Mouse (Mus musculus) neural tube, embryonic 11.5 days (tissue): ENCODE results near the gene Kxd1. TPM values are rescaled to one million over a fixed set of nuclear protein-coding genes. Genes with fewer than 3 reads are reported as not detected.
A peak's percentile ranks its signal among the peaks of the same experiment; 100 is the strongest.

ENCODE experiments used
- ATAC-seq: fragments of 200-750 bp; cut with Nextera tagmentation; 2 replicates; pipeline ENCODE4 v1.8.0; 2017; ENCODE audit warnings: moderate number of reproducible peaks, mild to moderate bottlenecking, moderate TSS enrichment, moderate library complexity; ENCODE audit not compliant: insufficient read depth, low FRiP score, low TSS enrichment
- DNase-seq: peaks from one replicate; pipeline ENCODE4 v3.0.0-alpha.2; 2015; ENCODE audit warnings: low spot score
- H3K27ac ChIP-seq: fragments of 300-500 bp; sonication (generic); 2 replicates; pipeline ENCODE4 v1.5.1; 2014; ENCODE audit warnings: low read depth, mild to moderate bottlenecking, low read length
- H3K27me3 ChIP-seq: fragments of 300-500 bp; sonication (generic); 2 replicates; pipeline ENCODE4 v1.6.1; 2014; ENCODE audit warnings: mild to moderate bottlenecking, low read length, mixed read lengths; ENCODE audit not compliant: control insufficient read depth, insufficient read depth
- H3K36me3 ChIP-seq: fragments of 300-500 bp; sonication (generic); 2 replicates; pipeline ENCODE4 v1.6.1; 2014; ENCODE audit warnings: mild to moderate bottlenecking, low read length, moderate library complexity, mixed read lengths; ENCODE audit not compliant: control insufficient read depth, insufficient read depth
- H3K4me1 ChIP-seq: fragments of 300-500 bp; sonication (generic); 2 replicates; pipeline ENCODE4 v1.6.1; 2014; ENCODE audit warnings: low read length, mixed read lengths; ENCODE audit not compliant: control insufficient read depth, insufficient read depth
- H3K4me2 ChIP-seq: fragments of 300-500 bp; sonication (generic); 2 replicates; pipeline ENCODE4 v1.6.1; 2014; ENCODE audit warnings: low read depth, mild to moderate bottlenecking, moderate library complexity
- H3K4me3 ChIP-seq: fragments of 300-500 bp; sonication (generic); 2 replicates; pipeline ENCODE4 v1.5.1; 2014; ENCODE audit warnings: low read depth, low read length
- H3K9ac ChIP-seq: fragments of 300-500 bp; sonication (generic); 2 replicates; pipeline ENCODE4 v1.6.1; 2014; ENCODE audit warnings: mild to moderate bottlenecking, low read length
- H3K9me3 ChIP-seq: fragments of 300-500 bp; sonication (generic); 2 replicates; pipeline ENCODE4 v1.6.1; 2016; ENCODE audit warnings: low read length; ENCODE audit not compliant: control insufficient read depth
- WGBS: fragments of 180-500 bp; shearing (Covaris S2); extraction: QIAGEN DNeasy Blood & Tissue Kit; methylation state at CpG from one replicate; pipeline ENCODE4 v1.1.7; 2014; 5-methylcytosine and 5-hydroxymethylcytosine counted together
- polyA plus RNA-seq: library from polyadenylated mRNA; unstranded; fragments of >200 nt; fragmentation: Nextera tagmentation; extraction: Ambion mirVana; gene quantifications from 2 replicates; pipeline ENCODE4 v1.2.1, GENCODE M21; 2014

Gene Kxd1
- polyA plus RNA-seq, 1 experiment from 2014 or later = 49.8 TPM

DNA sequence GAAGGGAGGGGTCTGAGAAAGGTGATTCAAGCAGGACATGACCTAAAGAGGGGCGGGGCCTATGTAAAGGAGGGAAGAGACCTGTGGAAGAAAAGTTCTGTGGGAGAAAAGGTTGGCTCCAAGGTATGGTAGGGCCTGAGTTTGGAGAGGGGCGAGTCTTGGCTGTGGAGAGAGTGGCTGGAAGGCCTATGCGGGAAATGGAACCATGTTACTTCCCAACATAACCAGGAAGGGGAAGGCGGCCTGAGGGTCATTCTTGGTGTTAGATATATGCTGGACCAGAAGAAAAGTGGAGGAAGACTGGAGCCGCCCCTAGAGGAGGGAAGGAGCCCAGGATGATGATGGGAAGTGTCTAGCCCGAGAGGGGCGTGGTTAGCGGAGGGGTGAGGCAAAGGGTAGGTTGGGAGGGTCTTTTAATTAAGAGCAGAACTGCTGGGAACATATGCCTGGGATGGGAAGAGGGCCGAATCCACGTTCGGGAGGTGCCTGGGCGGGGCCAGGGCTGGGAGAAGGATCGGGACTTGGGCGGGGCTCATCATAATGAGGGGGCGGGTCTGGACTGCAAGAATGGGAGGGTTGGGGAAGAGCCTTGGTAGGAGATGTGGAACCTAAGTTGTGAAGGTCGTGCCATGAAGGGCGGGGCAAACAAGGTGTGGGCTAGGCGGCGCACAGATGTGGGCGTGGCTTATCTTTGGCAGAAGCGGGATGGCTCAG lies 50.3 kb downstream of the Kxd1 start:
- Histone ChIP-seq H3K27ac (no peak overlapping the region), H3K36me3 (no peaks in the 10 kb centered on the region), H3K4me1 (peaks cover 7% of the 10 kb centered on the region; the same call in 1 of the 2 replicates), H3K9me3 (no peaks in the 10 kb centered on the region), H3K4me3 (peak overlapping the region; percentile 84), H3K9ac (no peak overlapping the region), H3K27me3 (no peaks in the 10 kb centered on the region), H3K4me2 (peak overlapping the region; percentile 82)
- ATAC-seq = peak; percentile 8
- 2% methylated on average over 21 of the region's 21 CpGs for WGBS
- DNase-seq = no peak

GRCm38 (mm10) chr8:70476333-70477268 lies 51.2 kb downstream of the Kxd1 start, which contains the start of gene Klhl26:
TSS of gene Klhl26 (minus strand) at chr8:70476968.
- Histone ChIP-seq H3K27me3 (no peaks in the 10 kb centered on the region), H3K4me1 (peaks cover 7% of the 10 kb centered on the region; the same call in 1 of the 2 replicates), H3K27ac (peak within 1 kb of the TSS; percentile 23; the same call in 1 of the 2 replicates), H3K4me3 (peak within 1 kb of the TSS; percentile 84), H3K9me3 (no peaks in the 10 kb centered on the region), H3K36me3 (no peaks in the 10 kb centered on the region), H3K4me2 (peak within 1 kb of the TSS; percentile 82), H3K9ac (peak within 1 kb of the TSS; percentile 89)
- peak; percentile 86 for ATAC-seq
- peak; percentile 94 for DNase-seq
- under 1% methylated on average over 53 of the region's 53 CpGs for WGBS

GRCm38 (mm10) chr8:70471856-70472255 lies 55.9 kb downstream of the Kxd1 start:
- H3K27ac ChIP-seq = no peak overlapping the region
- no peaks in the 10 kb centered on the region for H3K9me3 ChIP-seq
- 96% methylated on average over 7 of the region's 7 CpGs for WGBS
- no peaks in the 10 kb centered on the region for H3K36me3 ChIP-seq
- no peak overlapping the region for H3K4me2 ChIP-seq
- no peak overlapping the region for H3K9ac ChIP-seq
- no peak for DNase-seq
- no peaks in the 10 kb centered on the region for H3K27me3 ChIP-seq
- no peak overlapping the region for H3K4me3 ChIP-seq
- H3K4me1 ChIP-seq = peaks cover 15% of the 10 kb centered on the region; the same call in 1 of the 2 replicates
- no peak for ATAC-seq

- ATAC-seq (no peak), DNase-seq (no peak)
- Histone ChIP-seq H3K36me3 (no peaks in the 10 kb centered on the region), H3K4me3 (no peak overlapping the region), H3K27ac (no peak overlapping the region), H3K27me3 (no peaks in the 10 kb centered on the region), H3K4me2 (no peak overlapping the region), H3K4me1 (0 out of 2 replicates have a peak, but pooled peaks cover 8% of the 10 kb centered on the region), H3K9me3 (no peaks in the 10 kb centered on the region), H3K9ac (no peak overlapping the region)
- 61% methylated on average over 2 of the region's 2 CpGs for WGBS
Measured at GRCm38 (mm10) chr8:70469938-70470337, 57.8 kb downstream of the Kxd1 start.

DNA sequence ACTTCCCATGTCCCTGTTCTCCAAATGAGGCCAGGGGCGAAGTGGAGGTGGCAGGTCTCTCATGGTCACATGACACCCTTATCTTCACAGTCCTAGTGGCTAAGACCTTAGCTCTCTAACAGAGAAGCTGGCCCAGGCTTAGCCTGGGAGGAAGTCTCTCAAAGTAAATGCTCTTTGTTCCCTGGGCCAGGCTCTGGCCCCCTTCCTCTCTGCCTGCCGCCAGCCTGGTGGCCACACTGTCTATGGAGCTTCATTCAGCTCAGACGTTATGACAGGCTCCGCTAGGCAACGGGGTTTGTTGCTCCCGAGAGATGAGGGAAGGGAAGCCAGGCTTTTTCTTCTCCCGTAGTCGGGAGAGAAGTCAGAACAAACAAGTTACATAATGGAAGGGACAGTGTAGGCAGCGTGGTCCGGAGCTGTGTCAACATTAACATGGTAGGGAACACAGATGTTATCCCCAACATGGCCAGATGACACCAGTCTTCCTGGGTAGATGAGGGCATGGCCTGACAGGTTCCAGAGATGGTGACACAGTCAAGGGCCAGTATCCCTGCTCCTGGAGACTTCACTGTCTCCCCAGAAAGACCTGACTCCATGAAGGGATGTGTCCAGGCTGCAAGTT lies 58.4 kb downstream of the Kxd1 start:
- Histone ChIP-seq H3K4me3 (no peak overlapping the region), H3K9me3 (no peaks in the 10 kb centered on the region), H3K27me3 (no peaks in the 10 kb centered on the region), H3K4me1 (0 out of 2 replicates have a peak, but pooled peaks cover 8% of the 10 kb centered on the region), H3K4me2 (no peak overlapping the region), H3K36me3 (no peaks in the 10 kb centered on the region), H3K27ac (no peak overlapping the region), H3K9ac (no peak overlapping the region)
- ATAC-seq (no peak), DNase-seq (no peak)
- 65% methylated on average over 10 of the region's 10 CpGs for WGBS

- WGBS = 94% methylated on average over 4 of the region's 4 CpGs
- H3K4me2 ChIP-seq = no peak overlapping the region
- no peaks in the 10 kb centered on the region for H3K36me3 ChIP-seq
- no peak for DNase-seq
- no peak for ATAC-seq
- no peak overlapping the region for H3K27ac ChIP-seq
- no peaks in the 10 kb centered on the region for H3K27me3 ChIP-seq
- 0 out of 2 replicates have a peak, but pooled peaks cover 8% of the 10 kb centered on the region for H3K4me1 ChIP-seq
- H3K4me3 ChIP-seq = no peak overlapping the region
- no peaks in the 10 kb centered on the region for H3K9me3 ChIP-seq
- H3K9ac ChIP-seq = no peak overlapping the region
Measured at GRCm38 (mm10) chr8:70468733-70469132, 59.0 kb downstream of the Kxd1 start.

DNA sequence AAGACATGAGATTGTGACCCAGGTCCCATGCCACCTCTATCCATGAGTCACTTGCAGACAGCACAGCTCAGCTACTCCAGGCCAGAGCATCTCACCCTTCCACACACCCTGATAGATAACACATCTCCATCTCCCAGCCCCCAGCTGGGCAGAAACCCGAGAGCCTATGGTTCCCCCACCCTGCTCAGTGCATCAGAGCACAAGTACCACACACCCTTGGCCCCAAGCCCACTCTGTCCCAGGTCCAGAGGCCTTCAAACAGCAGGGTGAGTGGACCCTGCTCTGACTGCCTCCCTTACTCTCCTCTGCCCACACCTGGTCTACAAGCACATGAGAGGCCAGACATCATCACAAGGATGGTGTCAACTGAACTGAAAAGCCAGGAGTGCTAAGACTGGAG lies 59.8 kb downstream of the Kxd1 start:
- ATAC-seq (no peak), DNase-seq (no peak)
- WGBS = 64% methylated on average over 1 of the region's 1 CpGs
- Histone ChIP-seq H3K4me2 (no peak overlapping the region), H3K9me3 (no peaks in the 10 kb centered on the region), H3K4me3 (no peak overlapping the region), H3K27me3 (no peaks in the 10 kb centered on the region), H3K27ac (no peak overlapping the region), H3K36me3 (no peaks in the 10 kb centered on the region), H3K4me1 (0 out of 2 replicates have a peak, but pooled peaks cover 8% of the 10 kb centered on the region), H3K9ac (no peak overlapping the region)

- Histone ChIP-seq H3K4me3 (no peak overlapping the region), H3K9ac (no peak overlapping the region)
- no peak for ATAC-seq
Measured at GRCm38 (mm10) chr8:70467229-70467725, 60.5 kb downstream of the Kxd1 start.

More at GRCm38 (mm10) chr8:70467229-70467725, 60.5 kb downstream of the Kxd1 start:
- H3K4me2 ChIP-seq = no peak overlapping the region
- H3K27me3 ChIP-seq = no peaks in the 10 kb centered on the region
- WGBS = 68% methylated on average over 5 of the region's 5 CpGs
- H3K9me3 ChIP-seq = no peaks in the 10 kb centered on the region
- H3K36me3 ChIP-seq = no peaks in the 10 kb centered on the region
- no peak overlapping the region for H3K27ac ChIP-seq
- 0 out of 2 replicates have a peak, but pooled peaks cover 8% of the 10 kb centered on the region for H3K4me1 ChIP-seq
- DNase-seq = no peak
